Mouse (Mus musculus) erythroblast, embryonic 14.5 days (primary cell): ENCODE data around the gene Ltf.

Source experiments
- GATA1 ChIP-seq: IDR thresholded peaks from 2 replicates; pipeline ENCODE4 v1.6.1; 2012; ENCODE audit warnings: low read length, inconsistent platforms, mixed read lengths
- TAL1 ChIP-seq: IDR thresholded peaks from 3 replicates; pipeline ENCODE4 v1.6.1; 2012; ENCODE audit warnings: low read length, inconsistent platforms, mixed read lengths

GRCm38 (mm10) chr9:110999856-111000255, 19.2 kb upstream of the Ltf start:
- TF ChIP-seq GATA1 (no peak), TAL1 (no peak)
